Mouse (Mus musculus) G1E (cell line): ENCODE data around the gene Nrp2. TPM values are rescaled to one million over a fixed set of nuclear protein-coding genes. Genes with fewer than 3 reads are reported as not detected.

ENCODE experiments used
- ATAC-seq: 2 replicates; pipeline ENCODE4 v1.8.0; 2016; ENCODE audit warnings: mild to moderate bottlenecking; ENCODE audit not compliant: insufficient number of reproducible peaks, poor library complexity, low FRiP score, severe bottlenecking; ENCODE audit errors: extremely low read depth
- DNase-seq: peaks from one replicate; pipeline ENCODE4 v3.0.0; 2012; ENCODE audit warnings: low spot score
- H3K27me3 ChIP-seq: 2 replicates; pipeline ENCODE4 v1.6.1; 2012; ENCODE audit warnings: mild to moderate bottlenecking, low read length, inconsistent platforms; ENCODE audit not compliant: insufficient read depth
- H3K36me3 ChIP-seq: replicated peaks from 2 replicates; pipeline ENCODE3; 2012; ENCODE audit warnings: mild to moderate bottlenecking, inconsistent platforms
- H3K4me1 ChIP-seq: 2 replicates; pipeline ENCODE4 v1.6.1; 2012; ENCODE audit warnings: low read depth, low read length, inconsistent platforms, mixed read lengths; ENCODE audit not compliant: insufficient read depth
- H3K4me3 ChIP-seq: 2 replicates; pipeline ENCODE4 v1.5.1; 2012; ENCODE audit warnings: low read depth, mild to moderate bottlenecking, inconsistent platforms, low read length, moderate library complexity, mixed read lengths
- H3K9me3 ChIP-seq: replicated peaks from 2 replicates; pipeline ENCODE4 v1.6.1; 2012; ENCODE audit warnings: inconsistent platforms
- CTCF ChIP-seq: IDR thresholded peaks from 2 replicates; pipeline ENCODE4 v1.5.1; 2012; ENCODE audit warnings: low read depth, low read length, inconsistent platforms, mixed read lengths
- GATA1 ChIP-seq: IDR thresholded peaks from 2 replicates; pipeline ENCODE4 v1.6.1; 2012; ENCODE audit warnings: borderline replicate concordance, low read length, inconsistent platforms, mixed read lengths
- GATA2 ChIP-seq: IDR thresholded peaks from 2 replicates; pipeline ENCODE4 v1.6.1; 2012; ENCODE audit warnings: low read depth, low read length, inconsistent platforms, borderline replicate concordance
- POLR2AphosphoS5 ChIP-seq: IDR thresholded peaks from 2 replicates; pipeline ENCODE4 v1.6.1; 2012; ENCODE audit warnings: low read depth, low read length, inconsistent platforms; ENCODE audit not compliant: insufficient replicate concordance
- TAL1 ChIP-seq: conservative IDR thresholded peaks from 2 replicates; pipeline ENCODE4 v1.6.1; 2012; ENCODE audit warnings: low read depth, low read length, inconsistent platforms, mixed read lengths
- polyA plus RNA-seq: library from polyadenylated mRNA; stranded (reverse); fragments of >175 nt; gene quantifications from 2 replicates; pipeline ENCODE4 v1.2.3, GENCODE M21; 2012
- total RNA-seq, 2 experiments: library from RNA; stranded (forward) in 1 of 2; stranded (reverse) in 1 of 2; fragments of 200-1000 nt in 1 of 2; fragments of >200 nt in 1 of 2; fragmentation: Nextera tagmentation in 1 of 2; gene quantifications; 2 replicates each; pipeline ENCODE4 v1.2.3; 2014 to 2017

Gene Nrp2
- total and polyA plus RNA-seq, 3 experiments = 0.07 to 0.16 TPM; not detected in 1

DNA sequence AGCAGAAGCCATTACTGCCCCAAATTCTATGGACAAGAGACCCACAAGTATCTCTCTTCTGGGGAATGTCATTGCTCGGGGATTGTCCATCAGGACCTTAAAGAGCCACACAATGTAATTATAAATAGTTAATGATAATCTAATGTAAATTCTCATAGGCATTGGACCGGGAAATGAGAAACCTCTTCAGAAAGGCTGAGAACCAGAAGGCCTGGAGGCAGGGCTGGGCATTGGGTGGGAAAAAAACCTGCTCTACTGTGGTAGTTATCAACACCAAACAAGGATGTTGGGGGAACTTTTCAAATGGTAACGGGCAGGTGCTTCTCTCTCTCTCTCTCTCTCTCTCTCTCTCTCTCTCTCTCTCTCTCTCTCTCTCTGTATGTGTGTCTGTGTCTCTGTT is 98.8 kb downstream of the Nrp2 start:
- Histone ChIP-seq H3K36me3 (no peaks in the 10 kb centered on the region), H3K27me3 (peaks cover 17% of the 10 kb centered on the region), H3K4me3 (no peak overlapping the region), H3K9me3 (no peaks in the 10 kb centered on the region), H3K4me1 (peaks cover 5% of the 10 kb centered on the region; the same call in 1 of the 2 replicates)
- no peak for ATAC-seq
- no peak for TF ChIP-seq POLR2AphosphoS5
- no peak for TF ChIP-seq CTCF
- TF ChIP-seq TAL1 = no peak
- no peak for TF ChIP-seq GATA1
- TF ChIP-seq GATA2 = no peak
- no peak for DNase-seq

DNA sequence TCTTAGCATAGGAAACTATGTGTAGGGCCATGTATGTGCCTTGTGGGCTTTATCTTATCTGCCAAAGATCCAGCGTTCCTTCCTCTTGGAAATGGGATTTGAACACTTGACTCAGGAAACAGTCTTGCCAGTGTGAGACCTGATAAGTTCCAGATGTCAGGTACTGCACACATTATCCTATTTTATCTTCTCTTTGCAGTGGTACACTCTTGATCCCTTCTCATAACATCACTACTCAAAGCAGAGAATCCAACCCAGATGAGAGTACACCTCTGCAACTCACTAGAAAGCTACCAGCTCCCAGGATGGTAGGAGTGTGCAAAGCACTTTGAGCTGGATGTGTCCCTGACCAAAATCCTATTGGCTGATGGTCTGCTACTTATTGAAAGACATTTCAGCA is 100.5 kb downstream of the Nrp2 start:
- DNase-seq = no peak
- peaks cover 24% of the 10 kb centered on the region for H3K27me3 ChIP-seq
- peak; percentile 8; the same call in 1 of the 2 replicates for ATAC-seq

DNA sequence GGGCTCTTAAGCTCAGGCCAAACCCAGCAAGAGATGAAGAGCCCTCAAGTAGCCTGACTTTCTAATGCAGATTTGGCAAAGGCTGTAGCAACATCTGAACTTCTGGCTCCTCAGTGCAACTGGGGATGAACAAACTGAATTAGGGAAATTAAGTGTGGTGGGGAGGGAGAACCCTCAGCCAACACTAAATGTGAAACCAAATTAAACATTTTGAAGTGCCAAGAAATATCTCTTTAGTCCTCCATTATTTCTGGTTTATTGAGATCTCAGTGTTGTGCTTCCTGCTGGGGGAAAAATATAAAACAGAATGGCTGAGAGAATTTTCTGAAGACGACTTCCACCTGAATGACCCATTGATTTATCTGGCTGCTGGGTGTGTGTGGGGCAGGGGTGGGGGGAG is 102.9 kb downstream of the Nrp2 start:
- no peak for TF ChIP-seq CTCF
- no peak for TF ChIP-seq GATA1
- TF ChIP-seq POLR2AphosphoS5 = no peak
- no peak for TF ChIP-seq GATA2
- no peak for TF ChIP-seq TAL1
- DNase-seq (no peak), ATAC-seq (no peak)
- H3K4me3 ChIP-seq = no peak overlapping the region
- H3K4me1 ChIP-seq = 0 out of 2 replicates have a peak, but pooled peaks cover 3% of the 10 kb centered on the region
- no peaks in the 10 kb centered on the region for H3K36me3 ChIP-seq
- H3K27me3 ChIP-seq = peaks cover 26% of the 10 kb centered on the region
- no peaks in the 10 kb centered on the region for H3K9me3 ChIP-seq

More for the DNA sequence above, 100.5 kb downstream of the Nrp2 start:
- Histone ChIP-seq H3K4me1 (peaks cover 5% of the 10 kb centered on the region; the same call in 1 of the 2 replicates), H3K36me3 (no peaks in the 10 kb centered on the region), H3K4me3 (no peak overlapping the region), H3K9me3 (no peaks in the 10 kb centered on the region)
- TF ChIP-seq CTCF (no peak), GATA1 (no peak), POLR2AphosphoS5 (no peak), GATA2 (no peak), TAL1 (no peak)

DNA sequence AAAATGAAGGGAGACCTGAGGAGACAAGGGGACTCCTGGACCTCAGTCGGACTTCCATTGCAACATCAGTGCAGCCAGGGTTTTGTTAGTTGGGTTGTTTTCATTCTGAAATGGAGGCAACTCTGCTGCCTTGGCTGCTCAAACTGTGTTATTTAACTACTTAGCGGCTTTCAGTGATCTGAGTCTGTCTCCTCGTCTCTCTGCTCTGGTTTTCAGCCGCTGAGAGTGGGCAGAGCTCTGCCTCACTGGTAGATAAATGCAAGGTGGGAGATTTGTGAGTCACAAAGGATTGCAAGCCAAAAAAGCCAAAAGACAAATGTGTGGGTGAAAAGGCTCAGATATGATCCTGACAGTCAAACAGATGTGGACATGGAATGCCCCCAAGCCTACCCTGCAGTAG is 105.3 kb downstream of the Nrp2 start:
- H3K27me3 ChIP-seq = peaks cover 27% of the 10 kb centered on the region
- H3K4me3 ChIP-seq = no peak overlapping the region
- DNase-seq = no peak
- no peaks in the 10 kb centered on the region for H3K9me3 ChIP-seq
- no peak for ATAC-seq
- TF ChIP-seq TAL1 = no peak
- no peak for TF ChIP-seq CTCF
- TF ChIP-seq POLR2AphosphoS5 = no peak
- no peak for TF ChIP-seq GATA2
- TF ChIP-seq GATA1 = no peak
- no peaks in the 10 kb centered on the region for H3K36me3 ChIP-seq
- H3K4me1 ChIP-seq = no peaks in the 10 kb centered on the region

DNA sequence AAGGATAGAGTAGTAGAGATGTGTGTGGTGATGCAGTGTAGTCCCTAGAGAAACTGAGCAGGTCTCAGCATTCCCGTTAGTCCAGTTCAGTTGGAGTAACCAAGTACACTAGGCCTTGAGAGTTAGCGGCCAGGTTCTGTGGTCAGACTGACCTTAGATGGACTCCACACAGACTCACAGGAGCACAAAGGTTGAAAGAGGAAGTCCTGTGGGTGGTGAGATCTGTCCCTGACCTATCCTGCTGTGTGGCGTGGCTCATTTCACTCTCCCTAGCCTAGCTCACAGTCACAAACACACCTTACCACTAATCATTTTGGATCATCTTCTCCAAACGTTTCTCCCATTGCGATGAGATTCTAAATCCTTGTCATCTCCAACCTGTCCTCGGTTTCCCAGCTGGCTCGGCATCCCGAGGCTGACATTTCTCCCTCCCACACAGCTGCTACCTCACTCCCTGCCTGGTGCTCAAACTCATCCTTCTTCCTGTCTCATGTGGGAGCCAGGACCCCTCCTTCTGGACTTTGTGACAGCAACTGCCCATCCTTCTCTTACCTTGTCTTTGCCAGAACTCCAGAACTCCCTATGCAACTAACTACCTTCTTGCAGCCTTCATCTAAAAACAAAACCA is 106.6 kb downstream of the Nrp2 start:
- DNase-seq (no peak), ATAC-seq (no peak)
- peaks cover 26% of the 10 kb centered on the region for H3K27me3 ChIP-seq

DNA sequence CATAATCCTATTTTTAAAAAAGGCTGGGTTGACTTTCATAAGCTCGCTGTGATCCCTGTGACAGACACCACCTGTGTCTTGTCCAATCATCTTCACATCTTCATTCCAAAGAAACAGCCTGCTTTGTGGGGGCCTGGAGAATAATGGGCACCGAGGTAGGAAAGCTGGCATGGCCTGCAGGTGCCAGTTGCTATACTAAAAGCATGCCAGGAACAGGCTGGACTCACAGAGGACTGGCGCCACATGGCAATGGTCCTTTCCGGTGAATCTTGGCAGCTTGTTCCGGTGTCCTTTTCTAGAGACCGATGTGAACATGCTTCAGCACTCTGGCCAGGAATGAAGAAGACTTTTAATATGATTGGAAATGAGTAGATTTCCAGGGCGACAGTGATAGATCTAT is 108.1 kb downstream of the Nrp2 start:
- no peak for TF ChIP-seq CTCF
- TF ChIP-seq GATA1 = no peak
- peaks cover 21% of the 10 kb centered on the region for H3K27me3 ChIP-seq
- no peaks in the 10 kb centered on the region for H3K4me1 ChIP-seq
- no peak overlapping the region for H3K4me3 ChIP-seq
- H3K36me3 ChIP-seq = no peaks in the 10 kb centered on the region
- ATAC-seq (no peak), DNase-seq (no peak)
- no peaks in the 10 kb centered on the region for H3K9me3 ChIP-seq

More for the DNA sequence above, 106.6 kb downstream of the Nrp2 start:
- Histone ChIP-seq H3K36me3 (no peaks in the 10 kb centered on the region), H3K4me1 (no peaks in the 10 kb centered on the region), H3K4me3 (no peak overlapping the region), H3K9me3 (no peaks in the 10 kb centered on the region)
- TF ChIP-seq POLR2AphosphoS5 (no peak), GATA2 (no peak), CTCF (no peak), GATA1 (no peak), TAL1 (no peak)
